In the genomic region with DNA sequence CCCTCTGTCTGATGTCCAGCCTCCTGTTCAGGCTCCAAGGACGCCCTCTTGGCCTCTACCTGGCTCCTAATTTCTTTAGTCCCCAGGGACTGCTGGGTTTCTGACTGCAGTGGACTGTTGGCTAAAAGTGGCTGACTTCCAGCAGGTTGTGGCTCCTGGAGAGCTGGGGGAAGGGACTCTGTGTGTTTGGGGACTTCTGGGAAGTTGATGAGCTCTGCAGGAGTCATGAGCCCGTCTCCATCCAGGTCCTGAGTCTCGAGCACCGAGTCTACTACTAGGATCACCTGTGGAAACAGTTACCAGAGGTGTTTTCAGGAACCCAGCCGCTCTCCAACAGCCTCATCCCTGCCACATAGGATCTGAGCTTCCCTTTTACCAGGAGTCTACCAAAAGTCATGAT, we compare ENCODE assay signal across 35 mouse cellular contexts. TPM values are rescaled to one million over a fixed set of nuclear protein-coding genes. Genes with fewer than 3 reads are reported as not detected.
"Had no signal": no experiment of that assay in that cellular context is flagged by ENCODE, and none has a peak within 500 bp of the region (broad histone marks: within the 10 kb centered on the region; RNA-seq: fewer than 3 reads in every experiment).

No protein-coding gene starts in this region.

- H3K4me2 ChIP-seq: limb, embryonic 12.5 days; limb, embryonic 13.5 days; limb, embryonic 15.5 days; liver, embryonic 11.5 days; liver, embryonic 12.5 days; liver, embryonic 13.5 days; liver, embryonic 15.5 days; lung, embryonic 14.5 days; lung, embryonic 15.5 days; midbrain, embryonic 11.5 days; midbrain, embryonic 12.5 days; midbrain, embryonic 13.5 days; midbrain, embryonic 15.5 days; neural tube, embryonic 12.5 days had no signal

- H3K9me3 ChIP-seq: limb, embryonic 10.5 days; limb, embryonic 12.5 days; limb, embryonic 13.5 days; limb, embryonic 15.5 days; liver, embryonic 12.5 days; liver, embryonic 13.5 days; liver, embryonic 15.5 days; lung, embryonic 15.5 days; megakaryocyte, embryonic 14.5 days; midbrain, embryonic 10.5 days; midbrain, embryonic 12.5 days; midbrain, embryonic 13.5 days; midbrain, embryonic 15.5 days; neural tube, embryonic 12.5 days had no signal

- H3K36me3 ChIP-seq: limb, embryonic 10.5 days; limb, embryonic 12.5 days; limb, embryonic 13.5 days; limb, embryonic 15.5 days; liver, embryonic 13.5 days; liver, embryonic 15.5 days; lung, embryonic 15.5 days; midbrain, embryonic 10.5 days; midbrain, embryonic 12.5 days; midbrain, embryonic 13.5 days; midbrain, embryonic 15.5 days; neural tube, embryonic 12.5 days had no signal

- H3K4me3 ChIP-seq: limb, embryonic 10.5 days; limb, embryonic 12.5 days; limb, embryonic 13.5 days; limb, embryonic 15.5 days; liver, embryonic 12.5 days; liver, embryonic 13.5 days; liver, embryonic 15.5 days; lung, embryonic 15.5 days; megakaryocyte, embryonic 14.5 days; midbrain, embryonic 10.5 days; midbrain, embryonic 12.5 days; midbrain, embryonic 13.5 days; midbrain, embryonic 15.5 days; myocyte; neural tube, embryonic 12.5 days had no signal

- H3K27ac ChIP-seq: limb, embryonic 10.5 days; limb, embryonic 12.5 days; limb, embryonic 13.5 days; limb, embryonic 15.5 days; liver, embryonic 12.5 days; liver, embryonic 13.5 days; liver, embryonic 14.5 days; liver, embryonic 15.5 days; lung, embryonic 15.5 days; macrophage; midbrain, embryonic 10.5 days; midbrain, embryonic 12.5 days; midbrain, embryonic 13.5 days; midbrain, embryonic 15.5 days; neural tube, embryonic 12.5 days had no signal

- H3K27me3 ChIP-seq: limb, embryonic 12.5 days; limb, embryonic 13.5 days; limb, embryonic 15.5 days; liver, embryonic 12.5 days; liver, embryonic 13.5 days; liver, embryonic 15.5 days; lung, embryonic 15.5 days; midbrain, embryonic 13.5 days; midbrain, embryonic 15.5 days; neural tube, embryonic 12.5 days had no signal

- DNase-seq: left cerebral cortex, postnatal 4 days; liver; liver, embryonic 13.5 days; liver, postnatal 0 days; lung, adult 18-20 months; lung, adult 2 months; lung, embryonic 14.5 days; lung, postnatal 10 days; lung, postnatal 14 days; lung, postnatal 36 days; lung, postnatal 4 days; midbrain, embryonic 14.5 days had no signal

- ATAC-seq: liver, embryonic 12.5 days; liver, postnatal 0 days; lung, postnatal 0 days; midbrain, embryonic 13.5 days; midbrain, embryonic 15.5 days; midbrain, embryonic 16.5 days had no signal

- H3K9ac ChIP-seq: limb, embryonic 12.5 days; limb, embryonic 13.5 days; limb, embryonic 15.5 days; liver, embryonic 12.5 days; liver, embryonic 13.5 days; liver, embryonic 14.5 days; liver, embryonic 15.5 days; liver, postnatal 0 days; lung, embryonic 14.5 days; lung, embryonic 15.5 days; midbrain, embryonic 12.5 days; midbrain, embryonic 13.5 days; midbrain, embryonic 15.5 days; neural tube, embryonic 12.5 days had no signal

- H3K4me1 ChIP-seq: limb, embryonic 10.5 days; liver, embryonic 12.5 days; liver, embryonic 13.5 days; liver, embryonic 15.5 days; lung, embryonic 15.5 days; midbrain, embryonic 10.5 days; midbrain, embryonic 12.5 days; midbrain, embryonic 13.5 days; midbrain, embryonic 15.5 days; neural tube, embryonic 12.5 days had no signal

RNA-seq across cellular contexts. Expression of gene Cgref1, which starts 11.7 kb away (rescaled TPM):
- total RNA-seq: megakaryocyte, adult 5-6 weeks; megakaryocyte-erythroid progenitor cell, adult 5-6 weeks; monocyte, adult 5-6 weeks had no signal
- polyA plus RNA-seq: macrophage had no signal
